Mouse (Mus musculus): ENCODE measurements around the gene Adamts17. TPM values are rescaled to one million over a fixed set of nuclear protein-coding genes. Genes with fewer than 3 reads are reported as not detected.

The Adamts17 gene
- polyA plus RNA-seq, 1 experiment from 2014 or later: 4.7 TPM

- Histone ChIP-seq H3K9ac (no peak overlapping the region), H3K9me3 (no peaks in the 10 kb centered on the region), H3K4me1 (0 out of 2 replicates have a peak, but pooled peaks cover 4% of the 10 kb centered on the region), H3K36me3 (no peaks in the 10 kb centered on the region), H3K27me3 (replicated peaks) (no peaks in the 10 kb centered on the region), H3K27ac (no peak overlapping the region), H3K4me2 (replicated peaks) (no peak overlapping the region), H3K4me3 (no peak overlapping the region)
- WGBS: 67% methylated on average over 2 of the region's 2 CpGs
- no peak for ATAC-seq (ENCODE audit: low FRiP score, low read depth)
Measured at GRCm38 (mm10) chr7:66936911-66937310, 97.4 kb downstream of the Adamts17 start.

- H3K9ac ChIP-seq: no peak overlapping the region
- no peaks in the 10 kb centered on the region for H3K36me3 ChIP-seq
- no peak overlapping the region for H3K4me2 ChIP-seq (replicated peaks)
- no peak for ATAC-seq (ENCODE audit: low FRiP score, low read depth)
- H3K9me3 ChIP-seq: no peaks in the 10 kb centered on the region
- WGBS: 71% methylated on average over 13 of the region's 13 CpGs
- no peak overlapping the region for H3K4me3 ChIP-seq
- H3K27me3 ChIP-seq (replicated peaks): no peaks in the 10 kb centered on the region
- H3K27ac ChIP-seq: no peak overlapping the region
- 0 out of 2 replicates have a peak, but pooled peaks cover 4% of the 10 kb centered on the region for H3K4me1 ChIP-seq
Measured at GRCm38 (mm10) chr7:66938988-66939783, 99.7 kb downstream of the Adamts17 start.

- no peak for ATAC-seq (ENCODE audit: low FRiP score, low read depth)
- Histone ChIP-seq H3K4me2 (replicated peaks) (no peak overlapping the region), H3K4me3 (no peak overlapping the region), H3K27ac (no peak overlapping the region), H3K27me3 (replicated peaks) (no peaks in the 10 kb centered on the region), H3K4me1 (0 out of 2 replicates have a peak, but pooled peaks cover 4% of the 10 kb centered on the region), H3K9ac (no peak overlapping the region), H3K9me3 (no peaks in the 10 kb centered on the region), H3K36me3 (no peaks in the 10 kb centered on the region)
- 73% methylated on average over 4 of the region's 4 CpGs for WGBS
Measured at GRCm38 (mm10) chr7:66940761-66941160, 101.2 kb downstream of the Adamts17 start.

GRCm38 (mm10) chr7:66949006-66949405, 109.5 kb downstream of the Adamts17 start:
- Histone ChIP-seq H3K4me1 (no peaks in the 10 kb centered on the region), H3K9ac (no peak overlapping the region), H3K9me3 (no peaks in the 10 kb centered on the region), H3K27me3 (replicated peaks) (no peaks in the 10 kb centered on the region), H3K4me2 (replicated peaks) (no peak overlapping the region), H3K36me3 (no peaks in the 10 kb centered on the region), H3K4me3 (no peak overlapping the region), H3K27ac (no peak overlapping the region)
- ATAC-seq (ENCODE audit: low FRiP score, low read depth): no peak
- 97% methylated on average over 3 of the region's 3 CpGs for WGBS

GRCm38 (mm10) chr7:66952921-66953320, 113.4 kb downstream of the Adamts17 start:
- Histone ChIP-seq H3K4me2 (replicated peaks) (no peak overlapping the region), H3K27me3 (replicated peaks) (no peaks in the 10 kb centered on the region), H3K36me3 (no peaks in the 10 kb centered on the region), H3K4me1 (no peaks in the 10 kb centered on the region), H3K27ac (no peak overlapping the region), H3K4me3 (no peak overlapping the region), H3K9ac (no peak overlapping the region), H3K9me3 (no peaks in the 10 kb centered on the region)
- 78% methylated on average over 3 of the region's 3 CpGs for WGBS
- ATAC-seq (ENCODE audit: low FRiP score, low read depth): no peak

- ATAC-seq (ENCODE audit: low FRiP score, low read depth): no peak
Measured at GRCm38 (mm10) chr7:66954073-66954472, 114.5 kb downstream of the Adamts17 start.

GRCm38 (mm10) chr7:66954723-66955122, 115.2 kb downstream of the Adamts17 start:
- Histone ChIP-seq H3K4me2 (replicated peaks) (no peak overlapping the region), H3K27ac (no peak overlapping the region), H3K4me3 (no peak overlapping the region), H3K27me3 (replicated peaks) (no peaks in the 10 kb centered on the region), H3K9me3 (no peaks in the 10 kb centered on the region), H3K4me1 (no peaks in the 10 kb centered on the region), H3K9ac (no peak overlapping the region), H3K36me3 (no peaks in the 10 kb centered on the region)
- 85% methylated on average over 5 of the region's 5 CpGs for WGBS
- ATAC-seq (ENCODE audit: low FRiP score, low read depth): no peak

More at GRCm38 (mm10) chr7:66954073-66954472, 114.5 kb downstream of the Adamts17 start:
- H3K4me1 ChIP-seq: no peaks in the 10 kb centered on the region
- H3K9me3 ChIP-seq: no peaks in the 10 kb centered on the region
- no peaks in the 10 kb centered on the region for H3K27me3 ChIP-seq (replicated peaks)
- no peak overlapping the region for H3K4me2 ChIP-seq (replicated peaks)
- H3K4me3 ChIP-seq: no peak overlapping the region
- WGBS: 81% methylated on average over 8 of the region's 8 CpGs
- H3K27ac ChIP-seq: no peak overlapping the region
- H3K9ac ChIP-seq: no peak overlapping the region
- H3K36me3 ChIP-seq: no peaks in the 10 kb centered on the region

- H3K27ac ChIP-seq: no peak overlapping the region
- WGBS: 50% methylated on average over 8 of the region's 8 CpGs
- no peak overlapping the region for H3K4me3 ChIP-seq
- H3K4me2 ChIP-seq (replicated peaks): no peak overlapping the region
- no peaks in the 10 kb centered on the region for H3K36me3 ChIP-seq
- ATAC-seq (ENCODE audit: low FRiP score, low read depth): no peak
- no peaks in the 10 kb centered on the region for H3K27me3 ChIP-seq (replicated peaks)
- no peak overlapping the region for H3K9ac ChIP-seq
- no peaks in the 10 kb centered on the region for H3K9me3 ChIP-seq
- no peaks in the 10 kb centered on the region for H3K4me1 ChIP-seq
Measured at GRCm38 (mm10) chr7:66955455-66955919, 116.0 kb downstream of the Adamts17 start.

GRCm38 (mm10) chr7:66955978-66956377, 116.4 kb downstream of the Adamts17 start:
- H3K9me3 ChIP-seq: no peaks in the 10 kb centered on the region
- H3K4me3 ChIP-seq: no peak overlapping the region
- no peak overlapping the region for H3K4me2 ChIP-seq (replicated peaks)
- H3K36me3 ChIP-seq: no peaks in the 10 kb centered on the region
- no peak overlapping the region for H3K27ac ChIP-seq
- no peak overlapping the region for H3K9ac ChIP-seq
- WGBS: 69% methylated on average over 2 of the region's 2 CpGs
- no peak for ATAC-seq (ENCODE audit: low FRiP score, low read depth)
- no peaks in the 10 kb centered on the region for H3K27me3 ChIP-seq (replicated peaks)
- no peaks in the 10 kb centered on the region for H3K4me1 ChIP-seq

GRCm38 (mm10) chr7:66957764-66958163, 118.2 kb downstream of the Adamts17 start:
- H3K9me3 ChIP-seq: no peaks in the 10 kb centered on the region
- no peaks in the 10 kb centered on the region for H3K36me3 ChIP-seq
- no peaks in the 10 kb centered on the region for H3K27me3 ChIP-seq (replicated peaks)
- WGBS: 86% methylated on average over 7 of the region's 7 CpGs
- no peak overlapping the region for H3K4me2 ChIP-seq (replicated peaks)
- H3K27ac ChIP-seq: no peak overlapping the region
- no peak overlapping the region for H3K9ac ChIP-seq
- ATAC-seq (ENCODE audit: low FRiP score, low read depth): no peak
- no peaks in the 10 kb centered on the region for H3K4me1 ChIP-seq
- H3K4me3 ChIP-seq: no peak overlapping the region

- Histone ChIP-seq H3K4me3 (no peak overlapping the region), H3K9ac (no peak overlapping the region), H3K36me3 (no peaks in the 10 kb centered on the region), H3K9me3 (no peaks in the 10 kb centered on the region), H3K4me1 (no peaks in the 10 kb centered on the region), H3K27me3 (replicated peaks) (no peaks in the 10 kb centered on the region), H3K4me2 (replicated peaks) (no peak overlapping the region), H3K27ac (no peak overlapping the region)
- 86% methylated on average over 8 of the region's 8 CpGs for WGBS
- no peak for ATAC-seq (ENCODE audit: low FRiP score, low read depth)
Measured at GRCm38 (mm10) chr7:66960246-66961033, 120.9 kb downstream of the Adamts17 start.

- no peak overlapping the region for H3K27ac ChIP-seq
- ATAC-seq (ENCODE audit: low FRiP score, low read depth): no peak
- WGBS: 71% methylated on average over 10 of the region's 10 CpGs
Measured at GRCm38 (mm10) chr7:66962736-66963135, 123.2 kb downstream of the Adamts17 start.

More at GRCm38 (mm10) chr7:66962736-66963135, 123.2 kb downstream of the Adamts17 start:
- Histone ChIP-seq H3K4me3 (no peak overlapping the region), H3K9ac (no peak overlapping the region), H3K4me1 (peaks cover 20% of the 10 kb centered on the region), H3K9me3 (no peaks in the 10 kb centered on the region), H3K27me3 (replicated peaks) (no peaks in the 10 kb centered on the region), H3K36me3 (no peaks in the 10 kb centered on the region), H3K4me2 (replicated peaks) (no peak overlapping the region)
